Mouse (Mus musculus): ENCODE measurements around the gene Zfp213. TPM values are rescaled to one million over a fixed set of nuclear protein-coding genes. Genes with fewer than 3 reads are reported as not detected.
A peak's percentile ranks its signal among the peaks of the same experiment; 100 is the strongest.

Gene Zfp213
- polyA plus RNA-seq, 1 experiment from 2014 or later, result 21.7 TPM

DNA sequence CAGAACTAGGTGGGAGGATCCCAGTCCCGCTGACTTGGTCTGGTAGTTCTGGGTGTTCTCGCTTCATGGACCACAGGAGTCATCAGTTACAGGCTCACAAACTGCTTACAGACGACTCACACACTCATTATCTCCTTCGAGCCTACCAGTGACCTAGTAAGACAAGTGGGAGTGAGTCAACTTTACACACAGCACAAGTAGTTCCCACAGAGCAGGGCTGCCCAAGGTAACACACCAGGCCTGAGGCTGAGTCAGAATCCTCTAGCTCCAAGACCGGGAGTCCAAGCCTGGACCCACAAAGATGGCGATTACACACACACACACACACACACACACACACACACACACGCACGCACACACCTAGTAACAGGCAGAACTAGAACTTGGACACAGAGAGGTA, 20.7 kb upstream of the Zfp213 start:
- ATAC-seq (ENCODE audit: low read depth), result no peak
- H3K9me3 ChIP-seq (ENCODE audit: control insufficient read depth, low read length), result no peaks in the 10 kb centered on the region
- peak overlapping the region; percentile 83 for H3K4me2 ChIP-seq (ENCODE audit: low read depth, low read length)
- no peak overlapping the region for H3K27ac ChIP-seq (ENCODE audit: low read length)
- peaks cover 8% of the 10 kb centered on the region for H3K36me3 ChIP-seq (ENCODE audit: control insufficient read depth, insufficient read depth, low read length)
- H3K4me3 ChIP-seq (ENCODE audit: low read length), result no peak overlapping the region; the same call in 1 of the 2 replicates
- H3K9ac ChIP-seq (ENCODE audit: low read length), result no peak overlapping the region
- H3K4me1 ChIP-seq (replicated peaks; ENCODE audit: control insufficient read depth, insufficient read depth, low read length), result no peaks in the 10 kb centered on the region; the same call in 1 of the 2 replicates
- H3K27me3 ChIP-seq (ENCODE audit: control insufficient read depth, insufficient read depth, low read depth, low read length), result no peaks in the 10 kb centered on the region
- WGBS, result 73% methylated on average over 8 of the region's 8 CpGs

DNA sequence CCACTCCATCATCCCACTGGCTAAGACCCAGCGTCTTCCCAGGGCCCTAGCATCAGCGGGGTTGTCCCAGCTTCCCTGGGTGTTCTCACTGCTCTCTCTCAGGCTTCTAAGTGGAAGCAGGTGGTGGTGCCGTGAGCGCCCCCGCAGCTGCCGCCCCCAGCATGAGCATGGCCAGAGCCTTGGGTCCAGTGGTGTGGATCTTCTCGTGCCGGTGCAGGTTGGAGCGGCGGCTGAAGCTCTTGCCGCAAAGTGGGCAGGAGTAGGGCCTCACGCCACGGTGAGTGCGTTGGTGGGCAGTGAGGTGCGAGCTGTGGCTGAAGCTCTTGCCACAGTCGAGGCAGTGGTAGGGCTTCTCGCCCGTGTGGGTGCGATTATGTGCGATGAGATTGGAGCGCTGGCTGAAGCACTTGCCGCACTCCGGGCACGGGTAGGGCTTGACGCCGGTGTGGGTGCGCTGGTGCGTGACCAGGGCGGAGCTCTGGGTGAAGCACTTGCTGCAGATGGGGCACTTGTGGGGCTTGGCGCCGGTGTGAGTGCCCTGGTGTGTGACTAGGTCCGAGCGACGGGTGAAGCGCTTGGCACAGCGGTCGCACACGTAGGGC, 12.0 kb upstream of the Zfp213 start:
- 94% methylated on average over 38 of the region's 38 CpGs for WGBS
- Histone ChIP-seq H3K4me1 (replicated peaks; ENCODE audit: control insufficient read depth, insufficient read depth, low read length) (no peaks in the 10 kb centered on the region), H3K27me3 (ENCODE audit: control insufficient read depth, insufficient read depth, low read depth, low read length) (no peaks in the 10 kb centered on the region), H3K4me2 (ENCODE audit: low read depth, low read length) (no peak overlapping the region), H3K9me3 (ENCODE audit: control insufficient read depth, low read length) (peaks cover 5% of the 10 kb centered on the region; the same call in 1 of the 2 replicates), H3K36me3 (ENCODE audit: control insufficient read depth, insufficient read depth, low read length) (peaks cover 52% of the 10 kb centered on the region), H3K9ac (ENCODE audit: low read length) (no peak overlapping the region), H3K27ac (ENCODE audit: low read length) (no peak overlapping the region), H3K4me3 (ENCODE audit: low read length) (no peak overlapping the region)
- ATAC-seq (ENCODE audit: low read depth), result no peak

DNA sequence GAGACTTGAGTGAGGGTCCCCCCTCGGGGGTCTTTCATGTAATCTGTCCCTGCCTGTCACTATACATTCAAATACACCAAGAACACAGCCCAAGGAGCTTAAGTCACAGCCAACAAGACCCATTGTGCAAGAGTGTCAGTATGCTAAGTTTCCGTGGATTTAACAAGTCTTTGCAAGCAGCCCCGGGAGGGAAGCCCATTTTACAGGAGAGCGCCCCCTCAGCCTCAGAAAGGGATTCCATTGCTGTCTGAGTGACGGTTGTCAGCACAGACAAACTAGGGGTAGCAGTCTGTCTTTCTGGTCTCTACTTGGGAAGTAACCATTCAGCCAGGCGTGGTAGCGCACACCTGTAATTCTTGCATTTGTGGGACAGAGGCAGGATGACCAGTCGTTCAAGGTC, 10.1 kb upstream of the Zfp213 start:
- no peak for ATAC-seq (ENCODE audit: low read depth)
- H3K4me3 ChIP-seq (ENCODE audit: low read length), result no peak overlapping the region
- no peak overlapping the region for H3K4me2 ChIP-seq (ENCODE audit: low read depth, low read length)
- H3K9ac ChIP-seq (ENCODE audit: low read length), result no peak overlapping the region
- H3K9me3 ChIP-seq (ENCODE audit: control insufficient read depth, low read length), result peaks cover 5% of the 10 kb centered on the region; the same call in 1 of the 2 replicates
- no peaks in the 10 kb centered on the region for H3K4me1 ChIP-seq (replicated peaks; ENCODE audit: control insufficient read depth, insufficient read depth, low read length)
- no peak overlapping the region for H3K27ac ChIP-seq (ENCODE audit: low read length)
- WGBS, result 91% methylated on average over 8 of the region's 8 CpGs
- peaks cover 43% of the 10 kb centered on the region for H3K36me3 ChIP-seq (ENCODE audit: control insufficient read depth, insufficient read depth, low read length)
- no peaks in the 10 kb centered on the region for H3K27me3 ChIP-seq (ENCODE audit: control insufficient read depth, insufficient read depth, low read depth, low read length)

DNA sequence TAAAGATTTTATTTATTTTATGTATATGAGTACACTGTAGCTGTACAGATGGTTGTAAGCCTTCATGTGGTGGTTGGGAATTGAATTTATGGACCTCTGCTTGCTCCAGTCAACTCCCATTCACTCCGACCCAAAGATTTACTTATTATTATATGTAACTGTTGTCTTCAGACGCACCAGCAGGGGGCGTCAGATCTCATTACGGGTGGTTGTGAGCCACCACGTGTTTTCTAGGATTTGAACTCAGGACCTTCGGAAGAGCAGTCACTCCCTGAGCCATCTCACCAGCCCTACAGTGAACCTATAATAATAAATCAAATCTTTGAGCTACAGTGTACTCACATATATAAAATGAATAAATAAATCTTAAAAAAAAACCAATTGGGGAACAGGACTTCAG, 8.0 kb upstream of the Zfp213 start:
- Histone ChIP-seq H3K27ac (ENCODE audit: low read length) (no peak overlapping the region), H3K9me3 (ENCODE audit: control insufficient read depth, low read length) (peaks cover 5% of the 10 kb centered on the region; the same call in 1 of the 2 replicates), H3K4me3 (ENCODE audit: low read length) (no peak overlapping the region), H3K4me1 (replicated peaks; ENCODE audit: control insufficient read depth, insufficient read depth, low read length) (no peaks in the 10 kb centered on the region), H3K36me3 (ENCODE audit: control insufficient read depth, insufficient read depth, low read length) (peaks cover 29% of the 10 kb centered on the region), H3K9ac (ENCODE audit: low read length) (no peak overlapping the region), H3K4me2 (ENCODE audit: low read depth, low read length) (no peak overlapping the region), H3K27me3 (ENCODE audit: control insufficient read depth, insufficient read depth, low read depth, low read length) (no peaks in the 10 kb centered on the region)
- ATAC-seq (ENCODE audit: low read depth), result no peak
- 78% methylated on average over 6 of the region's 6 CpGs for WGBS

DNA sequence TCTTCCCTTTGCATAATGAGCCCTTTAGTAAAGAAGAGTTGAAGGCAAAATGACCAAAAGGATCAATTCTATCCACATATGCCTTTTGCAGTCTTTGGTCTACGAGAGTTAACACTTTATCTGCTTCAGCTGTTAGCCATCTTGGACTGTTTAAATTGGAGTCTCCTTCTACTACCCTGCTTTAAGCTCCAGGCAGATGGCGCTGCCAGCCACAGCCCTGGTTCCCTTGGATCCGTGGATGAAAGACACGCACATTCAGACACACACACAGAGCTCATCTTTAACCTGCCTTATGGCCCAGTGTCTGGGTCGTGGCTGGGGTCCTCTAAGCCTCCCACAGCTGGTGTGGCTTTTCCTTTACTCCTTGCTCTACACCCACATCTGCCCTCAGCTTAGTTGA, 7.0 kb upstream of the Zfp213 start:
- 0 out of 2 replicates have a peak, but pooled peaks have one; percentile 50 for ATAC-seq (ENCODE audit: low read depth)
- Histone ChIP-seq H3K4me2 (ENCODE audit: low read depth, low read length) (no peak overlapping the region), H3K4me1 (replicated peaks; ENCODE audit: control insufficient read depth, insufficient read depth, low read length) (no peaks in the 10 kb centered on the region), H3K9ac (ENCODE audit: low read length) (no peak overlapping the region), H3K9me3 (ENCODE audit: control insufficient read depth, low read length) (peaks cover 2% of the 10 kb centered on the region; the same call in 1 of the 2 replicates), H3K27ac (ENCODE audit: low read length) (no peak overlapping the region), H3K36me3 (ENCODE audit: control insufficient read depth, insufficient read depth, low read length) (peaks cover 19% of the 10 kb centered on the region), H3K27me3 (ENCODE audit: control insufficient read depth, insufficient read depth, low read depth, low read length) (no peaks in the 10 kb centered on the region), H3K4me3 (ENCODE audit: low read length) (no peak overlapping the region)
- 16% methylated on average over 5 of the region's 5 CpGs for WGBS

DNA sequence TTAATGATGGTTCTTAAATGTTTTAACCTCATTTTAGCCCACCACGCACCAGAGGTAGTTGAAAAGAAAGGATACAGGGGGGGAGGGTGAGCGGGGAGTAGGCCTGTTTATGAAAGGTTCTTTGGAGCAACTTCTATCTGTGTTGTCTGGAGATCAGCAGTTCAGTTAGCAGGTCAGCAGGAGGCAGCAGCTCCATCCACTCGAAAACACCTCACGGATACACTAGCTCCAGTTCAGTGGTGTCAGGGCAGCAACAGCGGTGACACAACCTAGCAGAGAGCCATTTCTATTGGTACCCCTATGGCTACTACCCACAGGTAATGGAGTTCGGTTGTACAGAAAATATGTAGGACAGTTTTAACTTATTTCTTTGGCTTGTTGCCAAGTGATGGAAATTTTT, 6.0 kb upstream of the Zfp213 start:
- Histone ChIP-seq H3K4me1 (replicated peaks; ENCODE audit: control insufficient read depth, insufficient read depth, low read length) (peaks cover under 1% of the 10 kb centered on the region), H3K4me3 (ENCODE audit: low read length) (no peak overlapping the region), H3K36me3 (ENCODE audit: control insufficient read depth, insufficient read depth, low read length) (peaks cover 11% of the 10 kb centered on the region), H3K9ac (ENCODE audit: low read length) (no peak overlapping the region), H3K27ac (ENCODE audit: low read length) (no peak overlapping the region), H3K27me3 (ENCODE audit: control insufficient read depth, insufficient read depth, low read depth, low read length) (no peaks in the 10 kb centered on the region), H3K9me3 (ENCODE audit: control insufficient read depth, low read length) (no peaks in the 10 kb centered on the region; the same call in 1 of the 2 replicates), H3K4me2 (ENCODE audit: low read depth, low read length) (no peak overlapping the region)
- peak; percentile 72; the same call in 1 of the 2 replicates for ATAC-seq (ENCODE audit: low read depth)
- WGBS, result 28% methylated on average over 6 of the region's 6 CpGs

DNA sequence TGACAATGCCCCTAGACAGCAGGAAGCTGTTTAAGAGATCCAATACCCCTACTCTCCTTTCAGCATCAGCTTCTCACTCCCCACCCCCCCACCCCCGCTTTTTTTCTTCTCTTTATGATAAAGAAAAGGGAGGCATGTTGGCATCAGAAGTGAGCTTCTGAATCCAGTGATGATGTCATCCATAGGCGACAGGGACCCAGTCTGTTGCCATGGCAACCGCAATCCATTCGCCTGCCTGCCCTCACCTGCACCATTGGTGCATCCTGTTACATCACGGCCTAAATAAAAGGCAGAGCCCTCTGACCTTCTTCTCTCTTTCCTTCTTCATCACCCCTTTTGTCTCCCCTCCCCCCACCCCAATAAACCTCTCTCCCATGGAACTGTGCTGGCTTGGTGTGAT, 4.3 kb upstream of the Zfp213 start:
- H3K27me3 ChIP-seq (ENCODE audit: control insufficient read depth, insufficient read depth, low read depth, low read length), result no peaks in the 10 kb centered on the region
- no peak for ATAC-seq (ENCODE audit: low read depth)
- H3K9me3 ChIP-seq (ENCODE audit: control insufficient read depth, low read length), result no peaks in the 10 kb centered on the region; the same call in 1 of the 2 replicates
- H3K36me3 ChIP-seq (ENCODE audit: control insufficient read depth, insufficient read depth, low read length), result peaks cover 2% of the 10 kb centered on the region; the same call in 1 of the 2 replicates
- H3K27ac ChIP-seq (ENCODE audit: low read length), result no peak overlapping the region
- no peak overlapping the region for H3K9ac ChIP-seq (ENCODE audit: low read length)
- 34% methylated on average over 5 of the region's 5 CpGs for WGBS
- H3K4me2 ChIP-seq (ENCODE audit: low read depth, low read length), result no peak overlapping the region
- peaks cover 5% of the 10 kb centered on the region for H3K4me1 ChIP-seq (replicated peaks; ENCODE audit: control insufficient read depth, insufficient read depth, low read length)
- no peak overlapping the region for H3K4me3 ChIP-seq (ENCODE audit: low read length)

DNA sequence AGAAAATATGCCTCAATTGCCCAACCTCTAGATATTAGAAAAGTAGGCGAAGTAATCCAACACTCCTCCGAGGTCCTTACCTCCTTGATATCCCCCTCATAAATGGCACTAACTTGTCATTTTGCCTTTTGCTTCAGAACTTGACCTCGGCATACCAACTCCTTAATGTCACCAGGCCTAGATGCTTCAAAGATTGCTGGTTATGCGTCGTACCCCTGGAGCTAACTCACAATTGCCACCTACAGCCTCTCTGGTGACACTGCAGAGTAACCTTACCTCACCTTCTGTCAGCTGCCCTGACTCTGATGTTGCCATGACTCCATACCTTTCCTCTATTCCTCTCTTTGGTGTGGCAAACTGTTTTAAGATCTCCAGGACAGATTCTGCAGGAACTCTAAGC, 2.7 kb upstream of the Zfp213 start:
- Histone ChIP-seq H3K9me3 (ENCODE audit: control insufficient read depth, low read length) (no peaks in the 10 kb centered on the region), H3K36me3 (ENCODE audit: control insufficient read depth, insufficient read depth, low read length) (no peaks in the 10 kb centered on the region), H3K27me3 (ENCODE audit: control insufficient read depth, insufficient read depth, low read depth, low read length) (no peaks in the 10 kb centered on the region), H3K4me2 (ENCODE audit: low read depth, low read length) (no peak overlapping the region), H3K9ac (ENCODE audit: low read length) (no peak overlapping the region), H3K4me1 (replicated peaks; ENCODE audit: control insufficient read depth, insufficient read depth, low read length) (peaks cover 11% of the 10 kb centered on the region), H3K4me3 (ENCODE audit: low read length) (no peak overlapping the region), H3K27ac (ENCODE audit: low read length) (no peak overlapping the region)
- ATAC-seq (ENCODE audit: low read depth), result no peak
- 46% methylated on average over 5 of the region's 5 CpGs for WGBS

DNA sequence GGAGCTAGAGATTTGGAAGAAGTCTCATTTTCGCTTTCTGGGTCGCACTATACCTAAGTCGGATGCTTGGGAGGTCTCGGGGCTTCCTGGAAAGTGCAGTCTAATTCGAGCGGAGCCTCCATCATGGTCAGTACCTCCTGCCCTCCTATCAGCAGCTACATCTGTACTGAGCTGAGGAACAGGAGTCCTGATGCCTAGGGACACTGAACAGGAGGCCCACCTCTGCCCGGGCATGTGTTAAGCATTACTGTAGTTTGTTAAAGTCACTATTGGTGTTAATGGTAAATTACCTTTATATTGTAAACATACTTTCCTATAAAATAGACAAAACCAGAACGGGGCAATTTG, 304 bp upstream of the Zfp213 start:
- peak overlapping the region; percentile 87 for H3K27ac ChIP-seq (ENCODE audit: low read length)
- WGBS, result under 1% methylated on average over 8 of the region's 8 CpGs
- H3K9me3 ChIP-seq (ENCODE audit: control insufficient read depth, low read length), result no peaks in the 10 kb centered on the region
- peak overlapping the region; percentile 82 for H3K4me2 ChIP-seq (ENCODE audit: low read depth, low read length)
- peak overlapping the region; percentile 98 for H3K9ac ChIP-seq (ENCODE audit: low read length)
- H3K4me1 ChIP-seq (replicated peaks; ENCODE audit: control insufficient read depth, insufficient read depth, low read length), result peaks cover 11% of the 10 kb centered on the region
- peak overlapping the region; percentile 86 for H3K4me3 ChIP-seq (ENCODE audit: low read length)
- peaks cover 8% of the 10 kb centered on the region for H3K36me3 ChIP-seq (ENCODE audit: control insufficient read depth, insufficient read depth, low read length)
- ATAC-seq (ENCODE audit: low read depth), result peak; percentile 74
- H3K27me3 ChIP-seq (ENCODE audit: control insufficient read depth, insufficient read depth, low read depth, low read length), result no peaks in the 10 kb centered on the region
